Mouse (Mus musculus) layer of hippocampus, adult 11-12 months (tissue): ENCODE results near the gene Cd80.
A peak's percentile ranks its signal among the peaks of the same experiment; 100 is the strongest.

Source experiments
- DNase-seq: peaks from one replicate; pipeline ENCODE4 v3.0.0; 2022; ENCODE audit warnings: low spot score

Cd80 gene

DNA sequence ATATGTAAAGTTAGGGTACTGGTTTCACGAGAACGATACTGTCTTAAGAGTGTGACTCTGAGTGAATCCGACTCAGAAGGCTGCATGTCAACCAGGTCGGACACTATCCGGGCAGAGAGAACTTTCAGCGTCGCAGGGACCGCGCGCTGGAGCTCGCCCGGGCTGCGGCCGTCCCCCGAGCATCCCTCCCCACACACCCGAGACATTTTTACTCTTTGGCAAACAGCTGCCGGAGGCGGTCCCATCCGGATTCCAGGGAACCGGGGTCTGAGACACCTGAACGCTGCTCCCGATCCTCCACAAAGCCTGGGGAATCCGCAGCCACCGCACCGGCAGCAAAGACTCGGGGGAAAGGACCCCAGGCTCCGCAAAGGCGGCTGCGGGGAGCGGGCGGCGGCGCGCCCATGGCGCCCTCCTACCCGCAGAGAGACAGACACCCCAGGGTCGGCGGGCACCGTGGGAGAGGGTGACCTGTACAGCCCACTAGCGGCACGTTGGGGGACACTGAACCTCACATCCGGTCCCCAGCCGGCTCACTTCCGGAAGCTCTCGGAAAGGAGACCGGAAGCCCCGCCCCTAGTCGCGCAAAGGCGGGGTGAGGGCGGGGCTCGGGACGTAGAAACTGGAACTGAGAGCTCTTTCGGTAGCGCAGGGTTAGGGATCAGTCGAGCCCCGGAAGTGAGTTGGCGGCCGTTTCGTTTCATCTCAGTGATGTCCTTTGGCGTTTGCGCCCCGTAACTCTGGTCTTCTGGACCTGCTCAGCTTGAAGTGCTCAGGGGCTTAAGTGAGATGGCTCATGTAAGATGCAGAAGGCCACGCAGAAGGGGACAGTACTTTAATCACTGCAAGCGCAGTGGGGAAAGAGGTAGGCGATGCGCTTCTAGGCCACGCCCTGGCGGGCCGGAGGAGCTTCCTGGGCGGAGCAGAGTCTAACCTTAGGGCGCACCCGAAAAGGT is 67.0 kb downstream of the Cd80 start, which contains the start of gene Timmdc1:
Timmdc1 (minus strand) TSS at position 535 of the 956 bp plus-strand sequence.
- DNase-seq = peak; percentile 97

DNA sequence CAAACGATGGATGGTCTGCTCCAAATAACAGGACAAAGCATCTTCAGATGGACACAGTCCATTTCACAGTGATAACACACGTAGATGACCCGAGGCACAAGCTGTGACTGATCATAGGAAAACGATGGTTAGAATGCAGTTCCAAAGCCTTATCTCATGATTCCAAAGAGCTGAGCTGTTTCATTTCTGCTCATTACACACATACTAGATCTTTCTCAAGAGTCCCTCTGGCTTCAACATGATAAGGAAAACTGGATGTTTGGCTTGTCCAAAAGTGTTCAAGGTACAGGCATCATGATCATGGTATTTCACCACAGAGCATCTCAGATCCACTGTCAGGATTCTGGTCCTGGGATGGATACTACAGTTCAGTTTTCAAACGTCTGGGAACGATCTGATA is 70.9 kb downstream of the Cd80 start:
- no peak for DNase-seq

DNA sequence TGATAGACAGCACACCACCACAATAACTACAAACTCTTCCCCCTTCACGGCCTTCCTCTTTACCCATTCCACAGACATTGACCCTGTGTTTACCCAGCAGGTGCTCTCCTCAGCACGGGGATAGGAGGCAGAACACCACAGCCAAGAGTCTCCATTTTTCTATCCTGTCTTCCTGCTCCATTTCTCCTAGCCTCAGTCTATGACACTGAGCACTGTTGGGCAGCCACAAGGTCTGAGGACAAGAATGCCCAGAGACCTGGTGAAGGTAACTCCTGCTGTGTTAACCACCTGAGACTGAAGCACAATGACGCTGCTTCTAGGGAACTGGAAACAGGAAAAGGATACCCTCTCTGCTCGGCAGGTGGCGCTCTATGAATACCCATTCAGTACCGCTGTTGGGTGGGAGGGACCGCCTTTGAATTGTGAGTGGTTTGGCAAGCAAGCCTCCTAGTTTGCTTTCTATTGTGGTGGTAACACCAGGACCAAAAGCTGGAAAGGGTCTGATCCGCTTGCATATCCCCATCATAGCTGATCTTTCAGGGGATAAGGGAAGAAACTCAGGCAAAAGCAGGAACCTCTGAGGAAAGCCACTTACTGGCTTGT is 81.3 kb downstream of the Cd80 start:
- DNase-seq = peak; percentile 84

DNA sequence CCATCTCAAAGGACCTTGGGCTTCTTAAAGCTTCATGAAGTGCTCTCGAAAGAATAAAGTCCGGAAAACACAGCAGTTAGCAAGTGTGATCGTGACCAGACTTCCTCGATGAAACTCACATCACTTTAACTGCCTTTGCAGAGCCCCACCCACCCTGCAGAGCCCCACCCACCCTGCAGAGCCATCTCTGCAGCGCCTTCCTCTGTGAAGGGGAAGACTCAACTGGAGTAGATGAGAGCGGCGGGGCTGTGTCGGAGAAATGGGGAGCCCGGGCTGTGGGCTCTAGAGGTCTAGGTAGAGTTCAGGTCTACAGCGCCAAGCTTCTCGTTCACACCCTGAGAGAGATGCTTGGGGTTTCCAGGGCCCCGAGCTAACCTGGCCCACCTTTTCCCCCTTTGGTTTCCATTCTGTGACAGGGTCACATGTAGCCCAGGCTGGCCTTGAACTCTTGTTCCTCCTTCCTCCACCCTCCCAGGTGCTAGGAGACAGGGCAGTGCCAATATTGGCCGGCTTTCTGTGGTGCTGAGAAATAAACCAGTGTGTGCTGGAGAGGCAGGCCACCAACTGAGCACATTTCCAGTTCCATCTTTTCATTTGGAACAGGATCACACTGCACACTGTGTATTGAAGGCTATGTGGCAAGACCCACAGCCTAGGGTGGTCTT is 83.5 kb downstream of the Cd80 start:
- DNase-seq = no peak
